Mouse (Mus musculus) CH12.LX (cell line): ENCODE measurements around the gene Tnfsf12. TPM values are rescaled to one million over a fixed set of nuclear protein-coding genes. Genes with fewer than 3 reads are reported as not detected.

Source experiments
- DNase-seq: peaks from one replicate; pipeline ENCODE4 v3.0.0-alpha.2; 2013; ENCODE audit errors: extremely low read depth
- H3K27ac ChIP-seq: 2 replicates; pipeline ENCODE4 v1.5.1; 2012; ENCODE audit warnings: low read depth, mild to moderate bottlenecking, control low read depth, moderate library complexity; ENCODE audit not compliant: insufficient read depth
- H3K27me3 ChIP-seq: replicated peaks from 2 replicates; pipeline ENCODE3; 2012; ENCODE audit warnings: inconsistent platforms
- H3K36me3 ChIP-seq, 2 experiments: replicated peaks in 1 of 2; 2 replicates each; pipeline versions ENCODE3 to v1.6.1; 2012; ENCODE audit warnings: inconsistent platforms in 1 of 2, low read length in 1 of 2, mild to moderate bottlenecking in 1 of 2, mixed read lengths in 1 of 2, moderate library complexity in 1 of 2; ENCODE audit not compliant: control insufficient read depth in 1 of 2, insufficient read depth in 1 of 2
- H3K4me1 ChIP-seq, 2 experiments: 2 replicates each; pipeline ENCODE4 v1.6.1; 2012; ENCODE audit warnings: inconsistent platforms in 1 of 2, moderate library complexity in 1 of 2; ENCODE audit not compliant: insufficient read depth in 2 of 2, control insufficient read depth in 1 of 2
- H3K4me2 ChIP-seq: 2 replicates; pipeline ENCODE4 v1.6.1; 2012; ENCODE audit warnings: low read depth, mild to moderate bottlenecking, control low read depth; ENCODE audit not compliant: poor library complexity, insufficient read depth, severe bottlenecking
- H3K4me3 ChIP-seq, 3 experiments: fragments of 150-350 bp in 1 of 3; sonication (generic) in 1 of 3; replicated peaks in 1 of 3; 2 replicates each; pipeline versions ENCODE3 to v1.5.1; 2011 to 2012; ENCODE audit warnings: low read depth in 2 of 3, low read length in 2 of 3, mild to moderate bottlenecking in 2 of 3, moderate library complexity in 2 of 3, control low read depth in 1 of 3, improper control_type of control experiment in 1 of 3, inconsistent platforms in 1 of 3, mixed read lengths in 1 of 3; ENCODE audit not compliant: poor library complexity in 1 of 3
- H3K79me2 ChIP-seq: replicated peaks from 2 replicates; pipeline ENCODE4 v1.6.1; 2012; ENCODE audit warnings: mild to moderate bottlenecking, moderate library complexity; ENCODE audit not compliant: control insufficient read depth, poor library complexity, insufficient read depth, severe bottlenecking; ENCODE audit errors: extremely low read depth
- H3K9ac ChIP-seq: 2 replicates; pipeline ENCODE4 v1.6.1; 2012; ENCODE audit warnings: low read depth, mild to moderate bottlenecking, control low read depth, moderate library complexity; ENCODE audit not compliant: insufficient read depth
- H3K9me3 ChIP-seq: replicated peaks from 2 replicates; pipeline ENCODE3; 2012; ENCODE audit warnings: low read length, inconsistent platforms, mixed read lengths
- BHLHE40 ChIP-seq: IDR thresholded peaks from 2 replicates; pipeline ENCODE4 v1.6.1; 2011; ENCODE audit warnings: mild to moderate bottlenecking, low read depth, low read length, improper control_type of control experiment
- CHD1 ChIP-seq: IDR thresholded peaks from 2 replicates; pipeline ENCODE4 v1.6.1; 2012; ENCODE audit warnings: low read depth, low read length, improper control_type of control experiment, inconsistent platforms
- CTCF ChIP-seq, 2 experiments: IDR thresholded peaks in 1 of 2; conservative IDR thresholded peaks in 1 of 2; 2 replicates each; pipeline ENCODE4 v1.5.1; 2011 to 2012; ENCODE audit warnings: low read depth in 2 of 2, low read length in 2 of 2, improper control_type of control experiment in 1 of 2, inconsistent platforms in 1 of 2, mild to moderate bottlenecking in 1 of 2, moderate library complexity in 1 of 2
- ELF1 ChIP-seq: IDR thresholded peaks from 2 replicates; pipeline ENCODE4 v1.6.1; 2014; ENCODE audit warnings: low read depth, mild to moderate bottlenecking, inconsistent platforms, low read length, improper control_type of control experiment
- EP300 ChIP-seq: IDR thresholded peaks from 2 replicates; pipeline ENCODE4 v1.6.1; 2011; ENCODE audit warnings: low read length, improper control_type of control experiment
- ETS1 ChIP-seq: conservative IDR thresholded peaks from 2 replicates; pipeline ENCODE4 v1.6.1; 2012; ENCODE audit warnings: low read depth, mild to moderate bottlenecking, inconsistent platforms, low read length, improper control_type of control experiment, moderate library complexity
- GABPA ChIP-seq: IDR thresholded peaks from 2 replicates; pipeline ENCODE4 v1.6.1; 2012; ENCODE audit warnings: low read depth, low read length, improper control_type of control experiment, inconsistent platforms; ENCODE audit not compliant: insufficient replicate concordance
- HCFC1 ChIP-seq: IDR thresholded peaks from 2 replicates; pipeline ENCODE4 v1.6.1; 2012; ENCODE audit warnings: low read depth, mild to moderate bottlenecking, inconsistent platforms, low read length, improper control_type of control experiment
- IRF4 ChIP-seq: IDR thresholded peaks from 2 replicates; pipeline ENCODE4 v1.6.1; 2014; ENCODE audit warnings: low read depth, mild to moderate bottlenecking, inconsistent platforms, low read length, improper control_type of control experiment
- JUN ChIP-seq: IDR thresholded peaks from 2 replicates; pipeline ENCODE4 v1.6.1; 2011; ENCODE audit warnings: low read depth, mild to moderate bottlenecking, low read length, improper control_type of control experiment, moderate library complexity; ENCODE audit not compliant: insufficient read depth
- JUND ChIP-seq: conservative IDR thresholded peaks from 2 replicates; pipeline ENCODE4 v1.6.1; 2011; ENCODE audit warnings: low read depth, low read length, improper control_type of control experiment
- KAT2A ChIP-seq: IDR thresholded peaks from 2 replicates; pipeline ENCODE4 v1.6.1; 2012; ENCODE audit warnings: low read length, improper control_type of control experiment, inconsistent platforms; ENCODE audit not compliant: insufficient replicate concordance
- MAFK ChIP-seq: IDR thresholded peaks from 2 replicates; pipeline ENCODE4 v1.6.1; 2011; ENCODE audit warnings: low read length, improper control_type of control experiment; ENCODE audit not compliant: insufficient replicate concordance
- MAX ChIP-seq: IDR thresholded peaks from 2 replicates; pipeline ENCODE4 v1.6.1; 2011; ENCODE audit warnings: low read length, improper control_type of control experiment
- MEF2A ChIP-seq: IDR thresholded peaks from 2 replicates; pipeline ENCODE4 v1.6.1; 2014; ENCODE audit warnings: low read depth, mild to moderate bottlenecking, inconsistent platforms, low read length, improper control_type of control experiment, borderline replicate concordance
- MYC ChIP-seq: IDR thresholded peaks from 2 replicates; pipeline ENCODE4 v1.6.1; 2011; ENCODE audit warnings: low read depth, mild to moderate bottlenecking, improper control_type of control experiment, low read length
- NRF1 ChIP-seq: IDR thresholded peaks from 2 replicates; pipeline ENCODE4 v1.6.1; 2014; ENCODE audit warnings: low read depth, mild to moderate bottlenecking, inconsistent platforms, low read length, improper control_type of control experiment, moderate library complexity
- PAX5 ChIP-seq: IDR thresholded peaks from 2 replicates; pipeline ENCODE4 v1.6.1; 2012; ENCODE audit warnings: low read length, inconsistent platforms, mixed read lengths
- POLR2AphosphoS2 ChIP-seq: IDR thresholded peaks from 2 replicates; pipeline ENCODE4 v1.6.1; 2011; ENCODE audit warnings: low read depth, low read length, improper control_type of control experiment
- RAD21 ChIP-seq: IDR thresholded peaks from 2 replicates; pipeline ENCODE4 v1.6.1; 2011; ENCODE audit warnings: low read depth, mild to moderate bottlenecking, low read length, improper control_type of control experiment, moderate library complexity
- RCOR1 ChIP-seq: conservative IDR thresholded peaks from 2 replicates; pipeline ENCODE4 v1.6.1; 2012; ENCODE audit warnings: low read depth, mild to moderate bottlenecking, inconsistent platforms, low read length, improper control_type of control experiment
- SIN3A ChIP-seq: IDR thresholded peaks from 2 replicates; pipeline ENCODE4 v1.6.1; 2012; ENCODE audit warnings: low read length, improper control_type of control experiment, inconsistent platforms
- SMC3 ChIP-seq: IDR thresholded peaks from 2 replicates; pipeline ENCODE4 v1.6.1; 2011; ENCODE audit warnings: low read depth, low read length, improper control_type of control experiment
- TBP ChIP-seq: conservative IDR thresholded peaks from 2 replicates; pipeline ENCODE4 v1.6.1; 2011; ENCODE audit warnings: low read depth, low read length, improper control_type of control experiment
- TCF12 ChIP-seq: IDR thresholded peaks from 2 replicates; pipeline ENCODE4 v1.6.1; 2014; ENCODE audit warnings: low read depth, mild to moderate bottlenecking, inconsistent platforms, low read length, improper control_type of control experiment
- UBTF ChIP-seq: IDR thresholded peaks from 2 replicates; pipeline ENCODE4 v1.6.1; 2012; ENCODE audit warnings: low read depth, mild to moderate bottlenecking, inconsistent platforms, low read length, improper control_type of control experiment, moderate library complexity
- ZC3H11A ChIP-seq: IDR thresholded peaks from 2 replicates; pipeline ENCODE4 v1.6.1; 2012; ENCODE audit warnings: low read depth, mild to moderate bottlenecking, inconsistent platforms, low read length, improper control_type of control experiment
- ZKSCAN1 ChIP-seq: IDR thresholded peaks from 2 replicates; pipeline ENCODE4 v1.6.1; 2012; ENCODE audit warnings: low read depth, inconsistent platforms, low read length, improper control_type of control experiment, borderline replicate concordance
- ZMIZ1 ChIP-seq: IDR thresholded peaks from 2 replicates; pipeline ENCODE4 v1.6.1; 2012; ENCODE audit warnings: low read depth, mild to moderate bottlenecking, inconsistent platforms, low read length, improper control_type of control experiment
- ZNF384 ChIP-seq: IDR thresholded peaks from 2 replicates; pipeline ENCODE4 v1.6.1; 2012; ENCODE audit warnings: low read depth, low read length, improper control_type of control experiment, inconsistent platforms
- dilution Hi-C: fragments of 300-500 bp; cut with MboI; formaldehyde crosslinking; loops from 2 replicates; pipeline ENCODE4 v1.14.3; 2020; ENCODE audit warnings: low sequenced_read_pairs; ENCODE audit not compliant: extremely low pct_unique_long_range_greater_than_20kb, extremely low pct_ligation_motif_present
- in situ Hi-C: fragments of 300-500 bp; cut with MboI; formaldehyde crosslinking; loops from 3 replicates; pipeline ENCODE4 v1.14.3; 2019; ENCODE audit warnings: low sequenced_read_pairs, low pct_ligation_motif_present, low pct_unique_long_range_greater_than_20kb, mixed read lengths
- polyA plus RNA-seq: library from polyadenylated mRNA; unstranded; fragments of >175 nt; gene quantifications from 2 replicates; pipeline ENCODE4 v1.2.1, GENCODE M21; 2012; ENCODE audit warnings: low read depth; ENCODE audit not compliant: insufficient read length
- total RNA-seq, 2 experiments: library from RNA; depleted of rRNA; stranded (reverse); fragments of 300-350 nt in 1 of 2; fragments of >200 nt in 1 of 2; gene quantifications; 2 replicates each; pipeline ENCODE4 v1.2.3; 2012 to 2014

Gene Tnfsf12
- total and polyA plus RNA-seq, 3 experiments, result not detected

DNA sequence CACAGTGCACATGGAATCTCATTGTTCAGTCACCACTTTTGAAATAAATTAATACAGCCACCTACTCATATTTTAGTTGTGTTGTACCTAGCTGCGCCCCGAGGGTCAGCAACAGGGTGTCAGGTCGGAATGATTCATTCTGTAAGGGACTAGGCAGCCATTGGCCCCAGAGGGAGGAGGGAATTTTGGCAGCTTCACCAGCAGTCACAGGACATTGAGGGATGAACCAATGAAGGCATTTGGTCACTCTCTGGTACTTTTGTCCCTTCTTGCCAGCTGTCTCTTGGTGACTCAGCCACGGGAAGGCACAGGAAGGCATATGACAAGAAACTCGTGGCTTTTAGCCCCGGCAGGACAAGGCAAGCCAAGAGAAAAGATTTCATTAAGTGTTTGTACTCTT lies 31.9 kb downstream of the Tnfsf12 start:
- dilution Hi-C loops (no loop called here), in situ Hi-C loops (no loop called here)
- DNase-seq, result peak; percentile 61
- Histone ChIP-seq H3K4me3 (peak overlapping the region; percentile 66 to 70 (median 70)), H3K9ac (peak overlapping the region; percentile 97), H3K4me2 (peak overlapping the region; percentile 65), H3K4me1 (peaks cover 20 to 71% of the 10 kb centered on the region in 2 experiments), H3K9me3 (no peaks in the 10 kb centered on the region), H3K27ac (peak overlapping the region; percentile 95), H3K27me3 (no peaks in the 10 kb centered on the region), H3K79me2 (peaks cover 40% of the 10 kb centered on the region), H3K36me3 (peaks cover 32 to 50% of the 10 kb centered on the region in 2 experiments)
- TF ChIP-seq HCFC1, result 0 out of 2 replicates have a peak, but pooled peaks have one; percentile 10
- TF ChIP-seq GABPA, result no peak
- TF ChIP-seq UBTF, result 0 out of 2 replicates have a peak, but pooled peaks have one; percentile 14
- no peak for TF ChIP-seq JUN
- 0 out of 2 replicates have a peak, but pooled peaks have one; percentile 13 for TF ChIP-seq NRF1
- TF ChIP-seq RCOR1, result no peak

DNA sequence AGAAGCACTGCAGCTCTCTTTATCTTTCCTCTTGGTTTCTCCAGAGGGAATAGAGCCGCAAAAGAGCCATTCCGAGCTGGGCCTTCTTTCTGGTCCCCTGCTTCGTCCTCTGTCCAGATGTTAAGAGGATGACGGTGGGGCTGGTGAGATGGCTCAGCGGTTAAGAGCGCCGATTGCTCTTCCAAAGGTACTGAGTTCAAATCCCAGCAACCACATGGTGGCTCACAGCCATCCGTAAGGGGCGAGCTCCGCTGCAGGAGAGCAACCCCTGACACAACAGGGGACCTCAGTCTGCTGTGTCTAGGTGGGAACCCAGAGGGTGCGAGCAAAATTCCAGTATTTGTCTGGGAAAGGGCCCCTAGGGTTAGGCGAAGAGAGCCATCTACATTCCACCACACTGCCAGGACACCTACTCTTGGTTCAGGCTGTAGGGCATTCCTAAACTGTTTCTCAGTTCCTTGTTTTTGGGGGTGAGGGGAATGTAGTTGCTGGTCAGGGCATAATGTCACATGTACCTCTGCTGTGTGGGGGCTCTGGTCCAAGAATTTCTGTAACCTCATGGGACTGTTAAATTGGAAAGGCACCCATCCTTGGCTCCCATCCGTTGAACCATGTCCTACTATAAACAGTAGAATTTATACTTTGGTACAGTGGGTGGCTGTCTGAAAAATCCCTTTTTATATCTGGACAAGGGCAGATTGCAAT lies 32.5 kb downstream of the Tnfsf12 start:
- Histone ChIP-seq H3K79me2 (peaks cover 33% of the 10 kb centered on the region), H3K9ac (peak overlapping the region; percentile 97), H3K36me3 (peaks cover 32 to 50% of the 10 kb centered on the region in 2 experiments), H3K9me3 (no peaks in the 10 kb centered on the region), H3K4me1 (peaks cover 18 to 69% of the 10 kb centered on the region in 2 experiments), H3K27me3 (no peaks in the 10 kb centered on the region), H3K4me3 (peak overlapping the region; percentile 66 to 70 (median 70)), H3K27ac (peak overlapping the region; percentile 95), H3K4me2 (peak overlapping the region; percentile 65)
- DNase-seq, result peak; percentile 48
- in situ Hi-C loops, result no loop called here
- dilution Hi-C loops, result no loop called here
- no peak for TF ChIP-seq JUN
- TF ChIP-seq CTCF (conservative IDR thresholded peaks at IDR 0.05 in 1 of 2, IDR thresholded peaks at IDR 0.05 in 1 of 2; ENCODE audit: low read depth in 2 of 2, low read length in 2 of 2), result no peak
- peak; percentile 35; the same call in 1 of the 2 replicates for TF ChIP-seq TCF12
- no peak for TF ChIP-seq SIN3A
- TF ChIP-seq IRF4, result peak; percentile 80
- no peak for TF ChIP-seq POLR2AphosphoS2
- TF ChIP-seq ETS1, result peak; percentile 50; the same call in 1 of the 2 replicates
- no peak for TF ChIP-seq MAFK
- no peak for TF ChIP-seq ZC3H11A
- no peak for TF ChIP-seq NRF1
- no peak for TF ChIP-seq SMC3
- TF ChIP-seq ELF1, result no peak
- TF ChIP-seq UBTF, result no peak
- no peak for TF ChIP-seq TBP
- peak; percentile 89; the same call in 1 of the 2 replicates for TF ChIP-seq CHD1
- peak; percentile 30; the same call in 1 of the 2 replicates for TF ChIP-seq MEF2A
- no peak for TF ChIP-seq ZNF384
- TF ChIP-seq RAD21, result no peak
- TF ChIP-seq HCFC1, result 0 out of 2 replicates have a peak, but pooled peaks have one; percentile 7
- TF ChIP-seq PAX5, result no peak
- TF ChIP-seq MYC, result peak; percentile 69
- TF ChIP-seq EP300, result peak; percentile 71
- TF ChIP-seq ZKSCAN1, result no peak
- no peak for TF ChIP-seq KAT2A
- TF ChIP-seq MAX, result no peak; the same call in 1 of the 2 replicates
- no peak for TF ChIP-seq ZMIZ1
- no peak for TF ChIP-seq JUND
- peak; percentile 37; the same call in 1 of the 2 replicates for TF ChIP-seq BHLHE40
